Mouse (Mus musculus): ENCODE results near the gene Aire. TPM values are rescaled to one million over a fixed set of nuclear protein-coding genes. Genes with fewer than 3 reads are reported as not detected.
"Not testable (repeated sequence)": the region's sequence is repeated elsewhere in the genome, so short reads cannot be mapped to it uniquely, and the experiment has no call there.

The Aire gene
- polyA plus RNA-seq, 1 experiment from 2014 or later, result 0.39 TPM

DNA sequence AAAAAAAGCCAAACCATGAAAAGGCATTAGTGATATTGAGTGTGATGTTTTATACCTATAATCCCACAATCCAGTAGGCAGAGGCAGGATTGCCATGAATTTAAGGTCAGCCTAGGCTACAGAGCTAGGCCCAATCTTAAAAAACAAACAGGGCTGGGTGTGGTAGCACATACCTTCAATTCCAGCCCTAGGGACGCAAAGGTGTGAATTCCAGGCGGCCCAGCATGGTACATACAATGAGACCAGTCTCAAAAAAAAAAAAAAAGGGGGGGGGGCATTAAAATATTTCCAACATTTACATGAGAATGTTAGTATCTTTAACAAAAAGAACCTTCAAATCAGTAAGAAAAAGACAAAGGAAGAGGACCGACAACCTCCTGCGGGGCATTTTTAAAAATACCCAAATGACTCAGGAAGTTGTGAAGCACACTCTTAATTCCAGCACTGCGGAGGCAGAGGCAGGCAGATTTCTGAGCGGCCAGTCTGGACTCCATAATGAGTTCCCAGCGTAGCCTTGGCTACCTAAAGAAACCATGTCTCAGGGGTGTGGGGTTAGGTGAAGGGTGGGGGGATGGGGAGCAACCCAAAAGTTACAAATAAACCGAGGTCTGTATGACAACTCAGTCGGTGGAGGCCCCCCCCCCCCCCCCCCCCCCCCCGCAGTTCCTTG is 4.8 kb upstream of the Aire start:
- H3K4me2 ChIP-seq, result no peak overlapping the region
- H3K9me3 ChIP-seq, result no peaks in the 10 kb centered on the region
- no peak for ATAC-seq (ENCODE audit: insufficient number of reproducible peaks, insufficient read depth, low FRiP score, low TSS enrichment, low read depth)
- H3K4me3 ChIP-seq, result no peak overlapping the region
- H3K4me1 ChIP-seq, result peaks cover 5% of the 10 kb centered on the region
- peaks cover under 1% of the 10 kb centered on the region; the same call in 1 of the 2 replicates for H3K27me3 ChIP-seq
- no peaks in the 10 kb centered on the region for H3K36me3 ChIP-seq
- H3K9ac ChIP-seq, result no peak overlapping the region
- H3K27ac ChIP-seq, result no peak overlapping the region
- 75% methylated on average over 10 of the region's 10 CpGs for WGBS

DNA sequence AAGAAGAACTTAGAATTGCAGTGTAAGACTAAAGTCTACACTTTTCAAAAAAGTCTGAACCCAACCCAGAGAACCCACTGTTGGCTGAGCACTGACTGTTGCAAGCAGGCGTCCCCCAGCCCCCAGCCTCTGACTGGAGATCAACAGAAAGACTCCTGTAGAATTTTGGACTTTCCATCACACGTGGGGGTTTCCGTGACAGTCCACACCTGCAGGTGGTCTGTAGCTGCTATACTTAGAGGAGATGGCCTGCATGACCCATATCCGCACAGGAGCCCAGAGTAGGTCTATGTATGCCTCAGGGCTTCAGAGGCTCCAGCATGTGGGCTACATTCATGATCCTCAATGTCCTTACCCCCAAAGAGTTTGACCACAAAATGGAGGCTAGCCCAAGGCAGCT is 3.0 kb upstream of the Aire start:
- Histone ChIP-seq H3K27ac (no peak overlapping the region), H3K36me3 (no peaks in the 10 kb centered on the region), H3K27me3 (peaks cover 5% of the 10 kb centered on the region), H3K4me1 (peaks cover 13% of the 10 kb centered on the region), H3K4me3 (no peak overlapping the region), H3K4me2 (no peak overlapping the region), H3K9me3 (no peaks in the 10 kb centered on the region), H3K9ac (no peak overlapping the region)
- WGBS, result 82% methylated on average over 4 of the region's 4 CpGs
- no peak for ATAC-seq (ENCODE audit: insufficient number of reproducible peaks, insufficient read depth, low FRiP score, low TSS enrichment, low read depth)

DNA sequence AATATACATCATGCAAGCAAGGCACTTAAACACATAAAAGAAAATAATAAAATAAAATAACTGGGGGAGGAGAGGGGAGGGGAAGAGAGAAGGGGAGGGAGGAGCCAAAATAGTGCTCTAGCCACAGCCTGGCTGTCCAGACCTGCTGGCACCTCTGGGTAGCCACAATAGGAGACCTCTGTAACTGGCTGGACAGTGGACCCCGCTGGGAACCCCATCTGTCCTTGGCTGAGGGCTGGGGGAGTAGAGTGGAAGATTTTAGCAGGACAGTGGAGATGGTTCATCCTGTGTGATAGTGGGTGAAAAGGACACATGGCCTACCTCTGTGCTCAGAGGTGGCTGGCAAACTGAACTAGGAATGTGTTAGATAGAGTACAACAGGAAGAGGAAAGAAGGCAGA is 1.1 kb upstream of the Aire start:
- H3K4me3 ChIP-seq, result no peak overlapping the region
- peaks cover 5% of the 10 kb centered on the region for H3K27me3 ChIP-seq
- H3K9ac ChIP-seq, result no peak overlapping the region
- WGBS, result 55% methylated on average over 1 of the region's 1 CpGs
- H3K4me2 ChIP-seq, result no peak overlapping the region
- no peak overlapping the region for H3K27ac ChIP-seq
- no peak for ATAC-seq (ENCODE audit: insufficient number of reproducible peaks, insufficient read depth, low FRiP score, low TSS enrichment, low read depth)
- H3K4me1 ChIP-seq, result peaks cover 13% of the 10 kb centered on the region
- no peaks in the 10 kb centered on the region for H3K36me3 ChIP-seq
- no peaks in the 10 kb centered on the region for H3K9me3 ChIP-seq

DNA sequence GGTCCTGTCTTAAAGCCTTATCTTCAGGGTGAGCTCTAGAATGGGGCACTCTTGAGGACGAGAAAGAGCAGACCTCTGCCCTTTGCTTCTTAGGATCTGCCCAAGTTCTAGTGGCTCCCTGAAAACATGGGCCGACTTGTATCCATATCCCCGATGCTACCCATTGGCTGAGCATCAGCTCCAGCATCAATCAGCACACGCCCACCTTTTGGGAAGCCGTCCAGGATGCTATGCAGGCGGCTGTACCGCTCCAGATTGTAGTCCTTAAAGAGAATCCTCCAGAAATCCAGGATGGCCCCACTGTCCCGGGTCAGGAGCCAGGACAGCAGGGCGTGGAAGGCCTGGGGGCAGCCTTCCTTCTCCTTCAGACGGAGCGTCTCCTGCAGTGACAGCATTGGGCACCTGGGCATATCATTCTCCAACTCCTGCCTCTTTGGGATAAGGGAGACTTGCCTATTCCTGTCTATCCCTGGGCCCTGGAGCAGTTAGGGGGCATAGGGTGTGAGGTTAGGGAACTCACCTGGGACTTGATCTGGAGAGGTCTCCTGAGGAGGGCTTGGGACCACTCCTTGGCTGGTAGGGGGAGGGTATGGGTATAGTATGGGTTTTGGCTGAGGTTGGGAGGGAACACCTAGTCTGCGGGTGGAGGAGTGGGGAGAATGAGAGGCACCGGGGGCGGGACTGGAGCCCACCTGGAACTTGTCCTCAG is 559 bp downstream of the Aire start:
- Histone ChIP-seq H3K27me3 (peaks cover 5% of the 10 kb centered on the region), H3K4me2 (peak overlapping the region; percentile 57), H3K4me1 (peaks cover 13% of the 10 kb centered on the region), H3K9ac (no peak overlapping the region), H3K4me3 (peak overlapping the region; percentile 29), H3K27ac (no peak overlapping the region), H3K9me3 (no peaks in the 10 kb centered on the region), H3K36me3 (no peaks in the 10 kb centered on the region)
- no peak for ATAC-seq (ENCODE audit: insufficient number of reproducible peaks, insufficient read depth, low FRiP score, low TSS enrichment, low read depth)
- 51% methylated on average over 14 of the region's 14 CpGs for WGBS

DNA sequence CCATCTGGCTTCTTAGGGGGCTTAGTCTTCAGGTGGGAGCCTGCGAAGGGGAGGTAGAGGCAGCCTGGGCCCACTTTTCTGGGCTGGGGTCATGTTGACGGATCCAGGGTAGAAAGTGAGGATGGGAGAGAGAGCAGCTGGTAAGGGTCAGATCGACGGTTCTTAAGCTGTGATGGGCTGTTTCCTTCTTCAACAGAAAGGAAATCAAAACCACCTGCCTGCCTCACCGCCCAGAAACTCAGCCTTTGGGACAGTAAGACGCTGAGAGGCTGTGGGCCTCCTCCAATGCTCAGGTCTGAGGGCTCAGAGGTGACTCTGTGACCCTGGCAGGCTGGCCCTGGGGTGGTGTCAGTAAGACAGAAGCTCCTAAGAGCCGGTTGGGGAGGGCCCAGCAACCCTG is 1.3 kb downstream of the Aire start:
- WGBS, result 32% methylated on average over 7 of the region's 7 CpGs
- Histone ChIP-seq H3K9me3 (no peaks in the 10 kb centered on the region), H3K4me1 (peaks cover 13% of the 10 kb centered on the region), H3K4me2 (no peak overlapping the region), H3K27ac (no peak overlapping the region), H3K4me3 (no peak overlapping the region), H3K36me3 (no peaks in the 10 kb centered on the region), H3K27me3 (peaks cover 5% of the 10 kb centered on the region), H3K9ac (no peak overlapping the region)
- ATAC-seq (ENCODE audit: insufficient number of reproducible peaks, insufficient read depth, low FRiP score, low TSS enrichment, low read depth), result no peak

DNA sequence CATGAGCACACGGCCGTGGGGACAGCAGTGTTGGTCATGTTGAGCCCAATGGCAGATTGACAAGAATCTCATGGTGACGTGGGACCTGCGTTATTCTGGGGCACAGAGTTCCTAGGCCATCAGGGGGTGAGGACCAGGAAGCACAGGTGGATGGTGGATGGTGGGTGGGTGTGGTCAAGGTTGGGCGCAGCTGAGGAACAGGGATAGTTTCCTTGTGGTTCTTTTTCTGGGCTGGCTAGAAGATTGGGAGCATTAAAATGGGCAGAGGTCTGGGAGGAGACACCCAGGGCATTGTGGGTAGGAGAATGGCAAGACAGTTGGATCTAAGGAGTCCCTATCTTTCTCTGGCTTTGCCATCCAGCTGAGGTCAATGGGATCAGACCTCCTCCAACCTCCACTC is 1.8 kb downstream of the Aire start, which contains the start of gene Dnmt3l:
TSS of gene Dnmt3l (plus strand) at position 301 of the 400 bp plus-strand sequence.
- 0 out of 2 replicates have a peak, but pooled peaks have one; percentile 22 for ATAC-seq (ENCODE audit: insufficient number of reproducible peaks, insufficient read depth, low FRiP score, low TSS enrichment, low read depth)
- H3K9ac ChIP-seq, result no peak within 1 kb of the TSS
- no peak within 1 kb of the TSS for H3K4me2 ChIP-seq
- H3K9me3 ChIP-seq, result no peaks in the 10 kb centered on the region
- 93% methylated on average over 5 of the region's 5 CpGs for WGBS
- H3K27me3 ChIP-seq, result peaks cover 5% of the 10 kb centered on the region
- no peak within 1 kb of the TSS for H3K4me3 ChIP-seq
- no peaks in the 10 kb centered on the region for H3K36me3 ChIP-seq
- H3K27ac ChIP-seq, result no peak within 1 kb of the TSS
- peaks cover 13% of the 10 kb centered on the region for H3K4me1 ChIP-seq

DNA sequence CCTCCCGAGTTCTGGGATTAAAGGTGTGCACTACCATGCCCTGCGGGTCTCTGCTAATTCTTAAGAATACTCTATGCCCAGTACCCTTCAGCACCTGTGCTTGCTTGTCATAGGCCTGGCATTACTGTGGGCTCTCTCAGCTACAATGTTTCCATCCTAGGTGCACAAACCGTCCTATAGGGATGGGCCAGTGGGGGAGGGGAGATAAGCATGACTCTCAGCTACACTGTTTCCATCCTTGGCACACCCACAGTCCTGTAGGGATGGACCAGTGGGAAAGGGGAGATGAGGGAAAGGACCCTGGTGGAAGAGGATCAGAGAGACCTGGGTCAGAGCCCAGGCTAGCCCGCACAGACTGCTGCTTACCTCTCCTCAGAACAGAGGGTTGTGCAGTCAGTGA is 6.3 kb downstream of the Aire start:
- Histone ChIP-seq H3K4me2 (no peak overlapping the region), H3K36me3 (no peaks in the 10 kb centered on the region), H3K27ac (no peak overlapping the region), H3K9me3 (no peaks in the 10 kb centered on the region), H3K9ac (no peak overlapping the region), H3K27me3 (no peaks in the 10 kb centered on the region), H3K4me1 (0 out of 2 replicates have a peak, but pooled peaks cover under 1% of the 10 kb centered on the region), H3K4me3 (no peak overlapping the region)
- WGBS, result 90% methylated on average over 4 of the region's 4 CpGs
- no peak for ATAC-seq (ENCODE audit: insufficient number of reproducible peaks, insufficient read depth, low FRiP score, low TSS enrichment, low read depth)

DNA sequence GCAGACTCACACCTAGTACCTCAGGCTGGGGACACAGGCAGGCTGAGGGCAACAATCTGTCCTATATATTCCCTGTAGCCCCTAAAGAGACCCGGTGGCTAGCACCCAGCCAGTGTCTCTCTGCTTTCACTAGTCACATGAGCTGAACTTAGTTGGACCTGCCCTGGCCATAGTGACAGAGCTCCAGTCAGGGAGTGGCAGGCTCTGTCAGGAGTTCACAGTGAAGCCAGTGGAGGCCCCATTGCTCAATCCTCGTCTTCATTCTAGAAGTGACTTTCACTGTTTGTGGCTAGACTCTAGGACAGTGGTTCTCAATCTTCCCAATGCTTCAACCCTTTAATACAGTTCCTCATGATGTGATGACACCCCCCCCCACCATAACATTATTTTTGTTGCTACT is 11.4 kb downstream of the Aire start:
- Histone ChIP-seq H3K9ac (no peak overlapping the region), H3K27ac (no peak overlapping the region), H3K4me2 (no peak overlapping the region), H3K27me3 (no peaks in the 10 kb centered on the region), H3K9me3 (no peaks in the 10 kb centered on the region), H3K4me3 (no peak overlapping the region), H3K4me1 (no peaks in the 10 kb centered on the region), H3K36me3 (no peaks in the 10 kb centered on the region)
- no peak for ATAC-seq (ENCODE audit: insufficient number of reproducible peaks, insufficient read depth, low FRiP score, low TSS enrichment, low read depth)
- WGBS, result 86% methylated on average over 2 of the region's 2 CpGs

DNA sequence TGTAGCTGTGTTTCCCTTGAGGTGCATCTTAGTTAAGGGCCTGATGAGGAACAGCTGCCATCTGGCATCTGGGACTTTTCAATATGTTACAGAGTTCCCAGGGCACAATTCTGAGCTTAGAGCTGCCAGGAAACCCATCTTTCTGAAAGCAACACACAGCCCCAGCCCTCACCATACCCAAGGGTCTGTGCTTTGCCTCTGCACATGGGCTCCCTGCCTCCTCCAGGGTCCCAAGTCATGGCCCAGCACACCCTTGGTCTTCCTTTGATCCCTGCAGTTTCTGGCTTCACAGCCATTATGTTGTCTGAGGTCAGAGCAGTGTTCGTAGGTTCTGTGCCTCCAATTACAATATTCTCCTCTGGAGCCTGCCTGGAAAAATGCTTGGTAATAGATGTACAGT is 14.3 kb downstream of the Aire start:
- Histone ChIP-seq H3K4me2 (no peak overlapping the region), H3K4me3 (no peak overlapping the region), H3K9ac (no peak overlapping the region), H3K27me3 (no peaks in the 10 kb centered on the region), H3K4me1 (no peaks in the 10 kb centered on the region), H3K36me3 (no peaks in the 10 kb centered on the region), H3K27ac (no peak overlapping the region), H3K9me3 (no peaks in the 10 kb centered on the region)
- 63% methylated on average over 1 of the region's 1 CpGs for WGBS
- ATAC-seq (ENCODE audit: insufficient number of reproducible peaks, insufficient read depth, low FRiP score, low TSS enrichment, low read depth), result no peak

DNA sequence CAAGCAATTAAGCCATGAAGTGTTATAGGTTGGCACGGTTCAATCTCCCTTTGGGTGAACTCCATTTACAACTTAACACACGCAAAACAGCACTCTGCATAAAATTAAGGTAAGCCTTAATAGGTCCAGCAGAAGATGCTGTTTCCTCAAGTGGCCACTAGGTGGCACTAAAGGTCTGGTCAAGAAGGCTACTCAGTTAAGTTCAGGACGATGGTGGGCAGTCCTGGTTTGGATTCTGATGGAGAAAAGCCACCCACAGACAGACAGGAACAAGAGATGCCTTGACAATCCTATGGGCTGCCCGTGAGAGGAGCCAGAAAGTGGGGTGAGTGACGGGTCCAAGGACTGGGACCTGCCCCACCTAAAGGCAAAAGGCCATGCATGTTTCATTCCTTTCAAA is 15.3 kb downstream of the Aire start:
- Histone ChIP-seq H3K9me3 (no peaks in the 10 kb centered on the region), H3K36me3 (no peaks in the 10 kb centered on the region), H3K9ac (no peak overlapping the region), H3K4me1 (no peaks in the 10 kb centered on the region), H3K4me2 (no peak overlapping the region), H3K27me3 (no peaks in the 10 kb centered on the region), H3K4me3 (no peak overlapping the region), H3K27ac (no peak overlapping the region)
- WGBS, result 6% methylated on average over 5 of the region's 5 CpGs
- ATAC-seq (ENCODE audit: insufficient number of reproducible peaks, insufficient read depth, low FRiP score, low TSS enrichment, low read depth), result peak; percentile 59; the same call in 1 of the 2 replicates

DNA sequence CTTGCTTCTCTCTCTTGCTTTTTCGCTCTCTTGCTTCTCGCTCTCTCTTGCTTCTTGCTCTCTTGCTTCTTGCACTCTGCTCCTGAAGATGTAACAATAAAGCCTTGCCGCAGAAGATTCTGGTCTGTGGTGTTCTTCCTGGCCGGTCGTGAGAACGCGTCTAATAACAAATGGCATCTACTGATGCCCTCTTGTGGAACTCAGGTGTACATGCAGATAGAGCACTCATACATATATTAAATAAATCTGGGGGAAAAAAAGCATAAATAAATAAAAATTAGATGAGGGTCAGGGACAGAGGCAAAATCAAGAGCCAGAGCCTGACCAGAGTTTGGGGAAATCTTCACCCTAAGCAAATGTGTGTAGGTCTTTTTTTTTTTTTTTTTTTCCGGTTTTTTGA is 18.0 kb downstream of the Aire start:
- WGBS, result 72% methylated on average over 6 of the region's 8 CpGs
- ATAC-seq (ENCODE audit: insufficient number of reproducible peaks, insufficient read depth, low FRiP score, low TSS enrichment, low read depth), result not testable (repeated sequence)

DNA sequence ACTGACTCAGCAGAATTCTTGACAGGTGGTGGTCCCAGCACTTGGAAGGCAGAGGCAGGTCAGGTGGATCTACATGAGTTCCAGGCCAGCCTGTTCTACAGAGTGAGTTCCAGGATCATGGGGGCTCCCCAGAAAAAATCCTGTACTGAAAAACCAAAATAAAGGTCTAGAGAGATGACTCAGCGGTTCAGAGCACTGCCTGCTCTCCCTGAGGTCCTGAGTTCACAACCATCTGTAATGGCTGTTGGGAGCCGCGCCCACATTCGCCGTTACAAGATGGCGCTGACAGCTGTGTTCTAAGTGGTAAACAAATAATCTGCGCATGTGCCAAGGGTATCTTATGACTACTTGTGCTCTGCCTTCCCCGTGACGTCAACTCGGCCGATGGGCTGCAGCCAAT is 23.4 kb downstream of the Aire start:
- H3K27ac ChIP-seq; H3K27me3 ChIP-seq; H3K4me3 ChIP-seq; H3K36me3 ChIP-seq; H3K4me1 ChIP-seq; H3K9ac ChIP-seq; ATAC-seq (ENCODE audit: insufficient number of reproducible peaks, insufficient read depth, low FRiP score, low TSS enrichment, low read depth); H3K4me2 ChIP-seq; H3K9me3 ChIP-seq: not testable (repeated sequence)
- WGBS, result 98% methylated on average over 7 of the region's 11 CpGs

More for the DNA sequence above, 18.0 kb downstream of the Aire start:
- not testable (repeated sequence) for H3K36me3 ChIP-seq, H3K4me3 ChIP-seq, H3K9me3 ChIP-seq, H3K27ac ChIP-seq, H3K4me2 ChIP-seq, H3K27me3 ChIP-seq, H3K9ac ChIP-seq, H3K4me1 ChIP-seq

Data from embryonic facial prominence, embryonic 13.5 days (tissue).